Mouse (Mus musculus): ENCODE data around the gene Hsd17b13. TPM values are rescaled to one million over a fixed set of nuclear protein-coding genes. Genes with fewer than 3 reads are reported as not detected.

Gene Hsd17b13
- polyA plus RNA-seq, 1 experiment from 2014 or later = not detected

DNA sequence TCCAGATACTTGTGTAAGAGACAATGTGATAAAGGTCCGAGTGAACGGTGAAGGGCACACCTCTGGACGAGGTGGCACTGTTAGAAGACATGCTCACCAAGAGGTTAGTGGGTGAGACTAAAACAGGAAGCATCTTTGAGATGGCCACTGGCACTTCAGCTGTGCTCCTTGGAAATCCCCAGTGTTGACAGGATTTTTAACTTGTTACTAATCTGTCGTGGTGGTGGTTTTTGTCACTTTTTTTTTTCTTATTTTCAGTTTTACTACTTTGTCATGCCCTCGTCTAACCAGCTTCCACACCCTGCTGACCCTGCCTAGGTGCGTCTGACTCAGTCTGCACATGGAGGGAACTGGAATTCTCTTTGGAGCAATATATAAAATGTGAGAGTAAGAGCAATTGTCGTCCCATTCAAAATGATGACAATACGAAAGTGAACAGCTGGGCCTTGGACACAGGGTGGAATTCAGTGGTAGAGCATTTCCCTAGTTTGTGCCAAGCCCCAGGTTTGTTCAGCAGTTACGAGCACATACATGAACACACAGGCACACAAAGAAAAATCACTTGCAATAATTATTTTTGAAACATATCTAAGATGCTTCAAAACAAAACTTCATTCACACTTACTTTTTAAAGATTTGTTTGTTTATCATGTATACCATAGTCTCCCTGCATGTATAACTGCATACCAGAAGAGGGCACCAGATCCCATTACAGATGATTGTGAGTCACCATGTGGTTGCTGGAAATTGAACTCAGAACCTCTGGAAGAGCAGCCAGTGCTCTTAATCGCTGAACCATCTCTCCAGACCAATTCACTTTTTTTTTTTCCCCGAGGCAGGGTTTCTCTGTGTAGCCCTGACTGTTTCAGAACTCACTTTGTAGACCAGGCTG lies 62.6 kb downstream of the Hsd17b13 start:
- Histone ChIP-seq H3K9me3 (ENCODE audit: control insufficient read depth, low read length) (no peaks in the 10 kb centered on the region), H3K27ac (ENCODE audit: low read depth, low read length) (no peak overlapping the region), H3K4me1 (replicated peaks; ENCODE audit: control insufficient read depth, insufficient read depth, low read length) (peaks cover 3% of the 10 kb centered on the region; the same call in 1 of the 2 replicates), H3K9ac (ENCODE audit: low read length) (no peak overlapping the region), H3K4me3 (ENCODE audit: low read depth, low read length) (no peak overlapping the region), H3K4me2 (ENCODE audit: low read depth, low read length, severe bottlenecking) (no peak overlapping the region), H3K27me3 (ENCODE audit: control insufficient read depth, insufficient read depth, low read length) (0 out of 2 replicates have a peak, but pooled peaks cover under 1% of the 10 kb centered on the region), H3K36me3 (ENCODE audit: control insufficient read depth, insufficient read depth, low read length) (no peaks in the 10 kb centered on the region)
- DNase-seq (ENCODE audit: low spot score) = no peak
- ATAC-seq (replicated peaks; ENCODE audit: low FRiP score) = no peak
- WGBS = 76% methylated on average over 11 of the region's 11 CpGs

DNA sequence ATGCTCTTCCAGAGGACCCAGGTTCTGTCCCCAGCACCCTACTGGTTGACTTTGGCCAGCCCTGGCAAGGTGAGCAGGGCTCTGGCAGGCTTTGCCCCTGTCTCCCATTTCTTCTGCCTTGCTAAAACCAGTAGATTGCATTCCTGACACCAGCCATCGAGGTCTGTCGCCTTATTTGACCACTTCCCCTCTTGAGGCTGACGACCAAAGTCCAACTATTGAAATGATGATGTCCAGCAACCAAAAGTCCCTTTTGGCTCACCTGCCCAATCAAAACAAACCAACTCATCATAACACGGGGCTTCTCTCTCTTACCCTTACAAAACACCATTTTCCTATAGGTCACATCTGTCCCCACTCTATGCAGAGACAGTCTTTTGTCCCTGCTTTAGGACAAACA lies 64.1 kb downstream of the Hsd17b13 start:
- no peak for DNase-seq (ENCODE audit: low spot score)
- no peak for ATAC-seq (replicated peaks; ENCODE audit: low FRiP score)
- Histone ChIP-seq H3K4me1 (replicated peaks; ENCODE audit: control insufficient read depth, insufficient read depth, low read length) (peaks cover 3% of the 10 kb centered on the region; the same call in 1 of the 2 replicates), H3K9ac (ENCODE audit: low read length) (no peak overlapping the region), H3K4me3 (ENCODE audit: low read depth, low read length) (no peak overlapping the region), H3K9me3 (ENCODE audit: control insufficient read depth, low read length) (no peaks in the 10 kb centered on the region), H3K27me3 (ENCODE audit: control insufficient read depth, insufficient read depth, low read length) (0 out of 2 replicates have a peak, but pooled peaks cover 2% of the 10 kb centered on the region), H3K4me2 (ENCODE audit: low read depth, low read length, severe bottlenecking) (no peak overlapping the region), H3K27ac (ENCODE audit: low read depth, low read length) (no peak overlapping the region), H3K36me3 (ENCODE audit: control insufficient read depth, insufficient read depth, low read length) (no peaks in the 10 kb centered on the region)
- 78% methylated on average over 4 of the region's 4 CpGs for WGBS

DNA sequence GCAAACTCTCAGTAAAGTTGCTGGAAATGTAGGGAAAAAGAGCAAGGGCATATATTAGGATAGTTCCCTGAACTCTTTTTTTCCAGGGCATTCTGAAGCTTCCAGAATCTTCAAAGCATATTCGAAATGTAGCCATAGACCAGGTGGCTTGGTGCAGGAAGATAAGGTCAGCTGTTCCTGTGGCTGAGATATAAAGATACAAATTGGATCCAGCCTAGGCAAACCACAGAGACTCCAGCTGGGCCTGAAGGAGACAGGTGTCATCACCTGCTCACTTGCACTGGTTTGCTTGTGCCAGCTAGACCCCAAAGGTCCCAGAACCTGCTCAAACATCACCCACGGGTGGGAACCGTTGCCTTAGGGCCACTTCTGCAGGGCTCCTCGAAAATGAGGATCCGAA lies 65.7 kb downstream of the Hsd17b13 start:
- Histone ChIP-seq H3K9ac (ENCODE audit: low read length) (no peak overlapping the region), H3K27me3 (ENCODE audit: control insufficient read depth, insufficient read depth, low read length) (0 out of 2 replicates have a peak, but pooled peaks cover 2% of the 10 kb centered on the region), H3K9me3 (ENCODE audit: control insufficient read depth, low read length) (no peaks in the 10 kb centered on the region), H3K4me3 (ENCODE audit: low read depth, low read length) (peak overlapping the region; percentile 60; the same call in 1 of the 2 replicates), H3K27ac (ENCODE audit: low read depth, low read length) (no peak overlapping the region), H3K36me3 (ENCODE audit: control insufficient read depth, insufficient read depth, low read length) (no peaks in the 10 kb centered on the region), H3K4me1 (replicated peaks; ENCODE audit: control insufficient read depth, insufficient read depth, low read length) (peaks cover 3% of the 10 kb centered on the region; the same call in 1 of the 2 replicates), H3K4me2 (ENCODE audit: low read depth, low read length, severe bottlenecking) (peak overlapping the region; percentile 87; the same call in 1 of the 2 replicates)
- WGBS = 87% methylated on average over 5 of the region's 5 CpGs
- DNase-seq (ENCODE audit: low spot score) (no peak), ATAC-seq (replicated peaks; ENCODE audit: low FRiP score) (0 out of 2 replicates have a peak, but pooled peaks have one; percentile 9)

DNA sequence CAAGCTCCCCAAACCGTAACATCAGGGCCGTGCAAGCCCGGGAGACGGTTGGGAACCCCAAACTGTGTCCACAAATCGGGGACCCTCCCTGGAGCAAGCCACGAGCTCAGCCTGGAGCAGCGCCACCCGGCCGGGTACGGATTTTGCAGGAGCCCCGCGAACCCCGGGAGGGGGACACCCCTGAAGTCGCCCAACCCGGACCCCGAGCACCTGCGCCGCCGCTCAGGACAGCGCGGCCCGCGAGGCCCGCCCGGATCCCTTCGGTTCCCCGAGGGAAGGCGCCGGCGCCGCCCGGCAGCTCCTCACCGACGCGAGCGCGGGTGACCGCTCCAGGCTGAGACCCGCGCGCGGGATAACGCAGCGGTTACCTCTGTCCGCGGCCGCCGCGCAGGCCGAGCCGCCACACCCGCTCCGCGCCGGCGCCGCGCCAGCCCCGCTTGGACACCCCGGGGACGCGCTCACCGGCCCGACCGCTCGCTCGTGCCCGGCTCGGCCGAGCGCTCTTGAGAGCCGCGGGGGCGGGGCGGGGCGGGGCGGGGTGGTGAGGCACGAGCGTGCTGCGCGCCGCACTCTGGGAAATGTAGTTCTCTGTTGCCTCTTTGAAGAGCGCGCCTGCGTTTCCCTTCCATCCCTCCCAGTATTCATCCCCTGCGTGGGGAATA lies 66.3 kb downstream of the Hsd17b13 start, which contains the start of gene Klhl8:
Gene Klhl8, minus strand, starts transcription at position 512 of the 662 bp plus-strand sequence.
- 0 out of 2 replicates have a peak, but pooled peaks cover 2% of the 10 kb centered on the region for H3K27me3 ChIP-seq (ENCODE audit: control insufficient read depth, insufficient read depth, low read length)
- H3K4me3 ChIP-seq (ENCODE audit: low read depth, low read length) = peak within 1 kb of the TSS; percentile 60
- no peak within 1 kb of the TSS for H3K27ac ChIP-seq (ENCODE audit: low read depth, low read length)
- no peaks in the 10 kb centered on the region for H3K9me3 ChIP-seq (ENCODE audit: control insufficient read depth, low read length)
- WGBS = under 1% methylated on average over 75 of the region's 86 CpGs
- H3K9ac ChIP-seq (ENCODE audit: low read length) = peak within 1 kb of the TSS; percentile 72
- peak within 1 kb of the TSS; percentile 87 for H3K4me2 ChIP-seq (ENCODE audit: low read depth, low read length, severe bottlenecking)
- ATAC-seq (replicated peaks; ENCODE audit: low FRiP score) = peak; percentile 96
- H3K36me3 ChIP-seq (ENCODE audit: control insufficient read depth, insufficient read depth, low read length) = no peaks in the 10 kb centered on the region
- DNase-seq (ENCODE audit: low spot score) = peak; percentile 93
- peaks cover 3% of the 10 kb centered on the region; the same call in 1 of the 2 replicates for H3K4me1 ChIP-seq (replicated peaks; ENCODE audit: control insufficient read depth, insufficient read depth, low read length)

DNA sequence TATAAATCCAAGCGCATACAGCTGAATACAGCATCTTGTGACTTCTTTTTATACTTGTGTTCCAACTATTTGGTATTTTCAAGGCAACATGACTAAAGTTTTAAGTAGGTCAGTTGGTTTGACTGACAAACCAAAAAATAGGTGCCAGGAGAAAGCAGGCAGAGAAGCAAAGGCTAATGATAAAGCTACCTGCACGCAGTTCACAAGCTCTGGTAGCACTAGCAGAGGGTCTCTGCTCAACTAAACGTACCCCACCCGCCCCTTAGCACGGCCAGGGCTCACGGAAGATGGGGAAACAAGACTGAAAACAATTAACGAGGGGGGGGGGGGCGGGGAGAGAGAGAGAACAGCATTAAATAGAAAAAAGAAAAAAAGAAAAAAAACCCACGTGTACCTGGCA lies 67.1 kb downstream of the Hsd17b13 start:
- Histone ChIP-seq H3K9me3 (ENCODE audit: control insufficient read depth, low read length) (no peaks in the 10 kb centered on the region), H3K9ac (ENCODE audit: low read length) (no peak overlapping the region; the same call in 1 of the 2 replicates), H3K4me2 (ENCODE audit: low read depth, low read length, severe bottlenecking) (peak overlapping the region; percentile 87), H3K27me3 (ENCODE audit: control insufficient read depth, insufficient read depth, low read length) (0 out of 2 replicates have a peak, but pooled peaks cover 2% of the 10 kb centered on the region), H3K36me3 (ENCODE audit: control insufficient read depth, insufficient read depth, low read length) (no peaks in the 10 kb centered on the region), H3K27ac (ENCODE audit: low read depth, low read length) (no peak overlapping the region), H3K4me1 (replicated peaks; ENCODE audit: control insufficient read depth, insufficient read depth, low read length) (peaks cover 3% of the 10 kb centered on the region; the same call in 1 of the 2 replicates), H3K4me3 (ENCODE audit: low read depth, low read length) (peak overlapping the region; percentile 60)
- WGBS = 15% methylated on average over 8 of the region's 9 CpGs
- DNase-seq (ENCODE audit: low spot score) = no peak
- no peak for ATAC-seq (replicated peaks; ENCODE audit: low FRiP score)

DNA sequence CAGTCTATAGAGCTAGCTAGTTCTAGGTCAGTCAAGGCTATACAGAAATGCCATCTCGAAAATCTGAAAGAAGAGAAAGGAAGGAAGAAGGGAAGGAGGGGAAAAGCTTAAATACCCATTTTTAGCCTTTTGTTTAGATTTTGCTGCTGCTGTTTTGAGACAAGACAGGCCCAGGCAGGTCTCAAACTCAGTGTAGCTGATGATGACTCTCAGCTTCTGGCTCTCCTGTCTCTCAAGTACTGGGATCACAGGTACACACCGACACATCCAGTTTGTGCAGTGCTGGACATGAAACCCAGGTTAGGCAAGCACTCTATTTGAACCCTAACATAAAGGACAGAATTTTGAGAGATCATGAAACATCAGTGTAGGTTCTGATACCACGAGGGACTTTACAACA lies 67.7 kb downstream of the Hsd17b13 start:
- ATAC-seq (replicated peaks; ENCODE audit: low FRiP score) (no peak), DNase-seq (ENCODE audit: low spot score) (no peak)
- 80% methylated on average over 3 of the region's 3 CpGs for WGBS
- no peak overlapping the region for H3K4me2 ChIP-seq (ENCODE audit: low read depth, low read length, severe bottlenecking)
- H3K9me3 ChIP-seq (ENCODE audit: control insufficient read depth, low read length) = no peaks in the 10 kb centered on the region
- 0 out of 2 replicates have a peak, but pooled peaks cover 2% of the 10 kb centered on the region for H3K27me3 ChIP-seq (ENCODE audit: control insufficient read depth, insufficient read depth, low read length)
- H3K36me3 ChIP-seq (ENCODE audit: control insufficient read depth, insufficient read depth, low read length) = no peaks in the 10 kb centered on the region
- no peak overlapping the region for H3K27ac ChIP-seq (ENCODE audit: low read depth, low read length)
- peaks cover 3% of the 10 kb centered on the region; the same call in 1 of the 2 replicates for H3K4me1 ChIP-seq (replicated peaks; ENCODE audit: control insufficient read depth, insufficient read depth, low read length)
- H3K4me3 ChIP-seq (ENCODE audit: low read depth, low read length) = no peak overlapping the region
- H3K9ac ChIP-seq (ENCODE audit: low read length) = no peak overlapping the region

DNA sequence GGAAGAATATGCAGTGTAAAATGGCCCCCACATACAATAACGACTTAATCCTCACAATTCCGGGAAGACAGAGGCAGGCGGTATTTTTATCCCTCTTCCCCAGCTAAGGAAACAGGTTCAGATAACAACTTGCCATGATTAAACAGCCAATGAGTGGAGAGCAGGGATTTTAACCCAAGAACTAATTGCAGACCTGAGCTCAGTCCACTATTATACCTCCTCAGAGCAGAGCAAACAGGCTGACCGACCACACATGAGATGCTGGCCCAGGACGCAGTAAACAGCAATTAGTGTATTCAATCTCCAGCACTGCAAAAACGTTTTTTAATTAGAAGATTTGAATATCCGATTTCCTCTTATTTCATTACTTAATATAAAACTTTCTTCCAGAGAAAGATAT lies 68.4 kb downstream of the Hsd17b13 start:
- WGBS = 35% methylated on average over 7 of the region's 7 CpGs
- no peaks in the 10 kb centered on the region for H3K36me3 ChIP-seq (ENCODE audit: control insufficient read depth, insufficient read depth, low read length)
- no peak overlapping the region for H3K27ac ChIP-seq (ENCODE audit: low read depth, low read length)
- H3K9me3 ChIP-seq (ENCODE audit: control insufficient read depth, low read length) = no peaks in the 10 kb centered on the region
- H3K9ac ChIP-seq (ENCODE audit: low read length) = no peak overlapping the region
- DNase-seq (ENCODE audit: low spot score) (no peak), ATAC-seq (replicated peaks; ENCODE audit: low FRiP score) (no peak)
- 0 out of 2 replicates have a peak, but pooled peaks cover 2% of the 10 kb centered on the region for H3K27me3 ChIP-seq (ENCODE audit: control insufficient read depth, insufficient read depth, low read length)
- H3K4me3 ChIP-seq (ENCODE audit: low read depth, low read length) = no peak overlapping the region
- peaks cover 3% of the 10 kb centered on the region; the same call in 1 of the 2 replicates for H3K4me1 ChIP-seq (replicated peaks; ENCODE audit: control insufficient read depth, insufficient read depth, low read length)
- H3K4me2 ChIP-seq (ENCODE audit: low read depth, low read length, severe bottlenecking) = no peak overlapping the region

DNA sequence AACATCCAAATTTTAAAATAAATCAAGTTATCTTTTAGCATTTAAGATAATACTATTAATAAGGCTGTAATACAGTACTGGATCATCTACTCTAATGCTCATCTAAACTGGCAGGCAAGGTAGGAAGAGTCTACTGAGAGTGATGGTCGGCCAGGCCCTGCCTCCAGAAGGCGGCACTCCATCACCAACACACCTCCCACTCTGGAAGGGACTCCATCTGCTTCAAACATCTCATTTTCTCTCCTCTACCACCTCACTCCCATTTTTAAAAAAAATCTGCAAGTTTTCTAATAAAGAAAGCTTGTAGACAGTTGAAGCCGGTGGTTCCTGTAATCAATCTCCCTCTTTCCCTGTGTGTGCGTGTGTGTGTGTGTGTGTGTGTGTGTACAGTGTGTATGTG lies 69.4 kb downstream of the Hsd17b13 start:
- WGBS = 89% methylated on average over 4 of the region's 4 CpGs
- Histone ChIP-seq H3K9me3 (ENCODE audit: control insufficient read depth, low read length) (no peaks in the 10 kb centered on the region), H3K27ac (ENCODE audit: low read depth, low read length) (no peak overlapping the region), H3K27me3 (ENCODE audit: control insufficient read depth, insufficient read depth, low read length) (0 out of 2 replicates have a peak, but pooled peaks cover 2% of the 10 kb centered on the region), H3K4me1 (replicated peaks; ENCODE audit: control insufficient read depth, insufficient read depth, low read length) (peaks cover 3% of the 10 kb centered on the region; the same call in 1 of the 2 replicates), H3K4me3 (ENCODE audit: low read depth, low read length) (no peak overlapping the region), H3K36me3 (ENCODE audit: control insufficient read depth, insufficient read depth, low read length) (no peaks in the 10 kb centered on the region), H3K9ac (ENCODE audit: low read length) (no peak overlapping the region), H3K4me2 (ENCODE audit: low read depth, low read length, severe bottlenecking) (no peak overlapping the region)
- ATAC-seq (replicated peaks; ENCODE audit: low FRiP score) (no peak), DNase-seq (ENCODE audit: low spot score) (no peak)
